Mouse (Mus musculus) Muller cell, postnatal 12 days (primary cell): ENCODE results near the gene Tmcc3.
"Not testable (repeated sequence)": the region's sequence is repeated elsewhere in the genome, so short reads cannot be mapped to it uniquely, and the experiment has no call there.

Experiments
- DNase-seq: peaks from one replicate; pipeline ENCODE4 v3.0.0-alpha.2; 2015; ENCODE audit errors: inconsistent ontology term

Tmcc3 gene

DNA sequence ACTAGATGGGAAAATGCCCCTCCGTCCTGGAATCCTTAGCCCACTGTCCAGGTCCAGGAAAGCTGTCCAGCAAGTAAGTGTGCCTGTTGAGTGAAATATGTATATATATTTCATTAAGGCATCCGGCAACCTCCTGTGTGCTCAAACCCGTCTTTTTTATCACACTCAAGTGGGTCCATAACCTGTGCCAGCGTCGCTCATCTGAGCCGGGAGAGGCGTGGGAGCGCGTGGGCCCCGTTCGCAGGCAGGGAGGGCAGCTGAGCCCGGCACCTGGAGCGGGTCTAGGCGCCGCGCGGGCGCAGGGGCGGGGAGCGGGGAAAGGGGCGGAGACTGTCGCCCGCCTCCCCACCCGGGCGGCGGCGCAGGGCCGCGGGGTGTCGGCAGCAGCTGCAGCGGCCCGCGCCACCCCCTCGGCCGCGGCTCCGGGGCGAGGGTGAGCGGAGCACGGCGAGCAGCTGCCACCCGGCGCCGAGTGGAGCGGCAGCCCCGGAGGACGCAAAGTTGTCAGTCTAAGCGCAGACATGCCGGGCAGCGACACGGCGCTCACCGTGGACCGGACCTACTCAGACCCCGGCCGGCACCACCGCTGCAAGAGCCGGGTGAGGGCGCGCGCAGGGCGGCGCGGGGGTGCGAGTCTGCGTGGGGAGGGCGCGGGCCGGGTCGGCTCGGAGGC lies 202.9 kb downstream of the Tmcc3 start:
- peak; percentile 84 for DNase-seq

GRCm38 (mm10) chr10:94515179-94515545 lies 203.4 kb downstream of the Tmcc3 start:
- DNase-seq, result peak; percentile 79

DNA sequence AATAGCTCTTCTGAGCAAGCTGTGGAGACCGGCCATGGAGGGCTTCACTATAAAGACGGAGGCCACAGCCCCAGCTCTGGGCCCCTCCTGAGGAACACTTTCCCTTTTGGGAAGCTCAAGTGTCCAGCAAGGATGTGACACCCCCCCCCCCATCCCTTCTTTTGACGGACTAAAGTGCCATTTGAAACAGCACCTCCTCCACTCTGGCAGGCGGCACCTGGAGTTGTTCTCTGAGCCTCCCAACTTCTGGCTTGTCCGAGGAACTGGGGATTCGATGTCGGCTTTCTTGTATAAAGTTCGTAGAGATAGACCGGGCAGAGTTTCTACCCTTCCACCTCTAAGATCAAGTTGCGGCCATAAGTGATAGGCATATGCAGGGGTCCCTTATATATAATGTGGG lies 203.8 kb downstream of the Tmcc3 start:
- DNase-seq, result no peak

- DNase-seq, result no peak
These were observed 208.1 kb downstream of the Tmcc3 start for GRCm38 (mm10) chr10:94519887-94520286.

DNA sequence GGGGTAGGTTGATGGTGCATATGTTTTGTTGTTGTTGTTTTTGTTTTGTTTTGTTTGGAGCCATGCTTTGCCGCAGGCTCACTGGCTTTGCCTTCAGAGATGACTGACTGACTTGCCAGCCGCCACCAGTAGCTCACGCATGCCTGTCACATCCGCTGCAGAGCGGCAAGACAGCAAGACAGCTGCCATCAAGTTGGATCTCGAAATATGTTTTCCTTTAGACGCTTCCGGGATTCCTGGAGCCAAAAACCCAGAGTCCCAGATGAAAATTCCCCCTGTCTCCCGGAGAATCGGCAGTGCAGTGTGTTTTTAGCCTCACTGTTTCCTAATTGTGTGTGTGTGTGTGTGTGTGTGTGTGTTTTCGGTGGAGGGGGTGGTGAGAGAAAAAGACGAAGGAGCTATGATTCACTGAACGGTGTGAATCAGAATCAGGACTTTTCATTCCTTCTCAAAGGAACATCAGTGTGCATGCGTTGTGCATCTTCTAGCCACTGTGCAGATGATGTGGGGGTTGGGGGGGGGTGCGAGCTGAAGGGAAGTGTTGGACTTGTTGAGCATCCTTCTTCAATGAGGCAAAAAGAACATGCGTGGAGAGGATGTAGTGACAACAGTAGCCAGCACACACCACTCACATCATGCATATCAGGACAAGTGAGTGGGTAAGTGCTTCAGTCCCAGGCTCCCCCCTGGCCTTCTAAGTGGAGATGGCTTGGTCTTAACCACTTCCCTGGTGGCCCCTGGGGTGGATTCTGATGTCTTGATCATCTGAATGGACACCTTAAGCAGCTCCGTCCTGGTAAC lies 208.8 kb downstream of the Tmcc3 start:
- no peak for DNase-seq

GRCm38 (mm10) chr10:94521107-94521401 lies 209.3 kb downstream of the Tmcc3 start:
- no peak for DNase-seq

- DNase-seq, result no peak
These were observed 210.0 kb downstream of the Tmcc3 start for GRCm38 (mm10) chr10:94521776-94522175.

DNA sequence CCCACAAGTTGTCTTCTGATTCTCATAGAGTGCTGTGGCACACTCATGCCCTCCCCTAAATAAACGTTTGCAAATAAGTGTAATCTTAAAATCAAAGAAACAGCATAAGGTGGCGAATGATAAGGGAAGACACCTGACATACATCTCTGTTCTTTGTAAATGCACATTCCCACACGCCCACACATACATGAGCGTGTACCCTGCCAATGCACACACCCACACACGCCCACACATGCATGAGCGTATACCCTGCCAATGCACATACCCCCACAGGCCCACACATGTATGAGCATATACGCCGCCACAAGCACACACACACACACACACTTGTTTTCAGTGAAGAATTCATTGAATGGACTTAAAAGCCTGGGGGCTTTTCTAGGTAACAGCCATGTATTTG lies 211.5 kb downstream of the Tmcc3 start:
- DNase-seq, result no peak

GRCm38 (mm10) chr10:94523711-94524156 lies 212.0 kb downstream of the Tmcc3 start:
- peak; percentile 74 for DNase-seq

DNA sequence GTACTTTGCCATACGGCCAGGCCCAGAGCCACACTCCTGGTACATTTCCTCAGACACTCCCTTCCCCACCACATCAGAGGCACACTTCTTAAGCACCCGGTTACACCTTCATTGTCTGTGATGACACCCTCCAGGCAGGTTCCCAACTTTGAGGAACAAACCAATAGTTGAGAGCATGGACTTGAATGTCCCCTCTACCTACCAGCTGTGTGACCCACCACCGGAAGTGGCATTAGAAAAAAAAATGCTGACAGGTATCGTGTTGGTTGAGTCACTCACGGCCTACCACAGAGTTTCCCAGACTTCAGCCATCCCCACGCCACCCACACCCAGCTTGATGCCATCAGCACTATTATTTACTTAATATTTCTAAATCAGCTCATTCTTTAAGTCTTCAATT lies 213.2 kb downstream of the Tmcc3 start:
- no peak for DNase-seq

DNA sequence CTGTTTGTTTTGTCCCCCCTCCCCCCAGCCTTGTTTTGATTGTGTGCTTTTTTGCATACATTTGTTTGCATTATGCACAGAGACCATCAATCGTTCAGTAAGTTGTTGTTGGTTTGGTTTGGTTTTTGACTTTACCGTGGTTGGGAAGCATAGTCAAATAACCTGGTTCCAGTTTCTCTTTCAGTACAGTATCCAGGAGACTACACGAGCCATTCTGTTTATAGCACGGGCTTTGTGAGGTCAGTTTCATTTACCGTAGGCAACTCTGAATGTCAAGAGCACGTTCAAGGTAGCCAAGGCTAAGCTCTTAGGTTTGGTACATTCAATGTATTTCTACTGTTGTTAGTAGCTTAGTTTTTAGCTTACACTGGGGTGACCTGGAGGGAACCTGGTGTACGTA lies 214.0 kb downstream of the Tmcc3 start:
- DNase-seq, result no peak

DNA sequence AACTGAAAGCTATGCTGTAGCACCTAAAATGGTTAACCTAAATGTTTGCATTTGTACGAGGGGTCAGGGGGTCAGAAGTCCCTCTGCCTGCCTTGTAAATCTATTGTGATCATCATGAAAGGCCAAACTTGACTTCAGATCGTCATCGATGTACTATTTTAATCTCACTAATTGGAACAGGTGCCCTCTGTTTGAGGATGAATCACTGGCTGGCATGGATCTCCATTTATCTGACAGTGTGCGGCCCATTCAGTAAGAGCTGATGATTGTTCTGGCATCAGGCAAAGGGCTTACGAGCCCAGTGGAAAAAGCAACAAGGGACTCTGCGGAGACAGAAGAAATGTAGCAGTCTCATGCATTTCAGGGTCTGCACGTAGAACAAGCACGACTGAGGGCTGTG lies 215.1 kb downstream of the Tmcc3 start:
- DNase-seq, result peak; percentile 85

GRCm38 (mm10) chr10:94527248-94527647 lies 215.5 kb downstream of the Tmcc3 start:
- no peak for DNase-seq

DNA sequence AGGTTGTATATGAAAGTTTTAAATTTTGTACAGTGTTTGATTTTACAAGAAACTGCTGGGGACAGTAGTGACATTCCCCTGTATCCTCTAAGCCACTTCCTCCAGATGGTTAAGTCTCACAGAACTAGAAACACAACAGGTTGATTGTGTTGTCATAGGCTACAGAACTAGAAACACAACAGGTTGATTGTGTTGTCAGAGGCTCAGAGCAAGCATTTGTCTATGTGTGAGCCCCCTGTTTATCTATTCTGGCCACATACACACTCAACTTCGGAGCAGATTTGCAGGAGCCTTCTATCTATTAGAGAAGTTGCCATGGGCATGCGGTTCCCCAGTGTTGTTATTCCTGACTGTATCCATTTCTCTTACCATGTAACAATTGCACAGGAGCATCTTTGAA lies 218.3 kb downstream of the Tmcc3 start:
- no peak for DNase-seq

GRCm38 (mm10) chr10:94531482-94531881 lies 219.7 kb downstream of the Tmcc3 start:
- DNase-seq, result no peak

- DNase-seq, result no peak
These were observed 221.5 kb downstream of the Tmcc3 start for GRCm38 (mm10) chr10:94533081-94533724.

DNA sequence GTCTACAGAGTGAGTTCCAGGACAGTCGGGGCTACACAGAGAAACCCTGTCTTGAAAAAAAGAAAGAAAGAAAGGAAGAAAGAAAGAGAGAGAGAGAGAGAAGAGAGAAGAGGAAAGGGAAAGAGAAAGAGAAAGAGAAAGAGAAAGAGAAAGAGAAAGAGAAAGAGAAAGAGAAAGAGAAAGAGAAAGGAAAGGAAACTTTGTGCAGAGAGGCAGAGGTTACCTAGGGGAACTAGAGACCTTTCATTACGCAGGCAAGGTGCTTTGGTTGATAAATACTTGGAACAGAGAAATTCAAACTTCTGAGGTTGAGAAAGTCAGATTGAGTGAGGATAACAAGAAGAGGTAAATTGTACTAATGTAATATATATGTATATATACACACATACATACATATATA lies 226.9 kb downstream of the Tmcc3 start:
- not testable (repeated sequence) for DNase-seq

DNA sequence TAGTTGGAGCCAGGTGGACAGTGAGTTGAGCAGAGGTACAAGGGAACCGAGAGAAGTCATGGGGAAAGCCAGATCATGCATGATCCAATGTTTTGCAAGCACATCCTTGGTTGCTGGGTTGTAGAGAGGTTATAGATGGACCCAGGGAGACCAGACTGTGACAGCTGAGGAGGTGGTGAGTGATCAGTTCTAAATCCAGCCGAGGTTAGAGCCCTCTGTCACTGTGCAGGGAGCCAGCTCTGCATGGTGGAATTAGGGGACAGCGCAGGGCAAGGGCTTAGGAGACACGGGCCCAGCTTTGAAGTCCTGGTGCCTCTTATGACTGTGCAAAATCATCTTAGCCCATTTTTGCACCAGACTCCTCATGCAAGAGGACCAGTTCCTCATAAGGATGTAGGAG lies 228.5 kb downstream of the Tmcc3 start:
- no peak for DNase-seq

- DNase-seq, result no peak
These were observed 232.2 kb downstream of the Tmcc3 start for GRCm38 (mm10) chr10:94543956-94544355.

- no peak for DNase-seq
These were observed 233.1 kb downstream of the Tmcc3 start for GRCm38 (mm10) chr10:94544803-94545202.

- peak; percentile 85 for DNase-seq
These were observed 233.7 kb downstream of the Tmcc3 start for GRCm38 (mm10) chr10:94545259-94546019.

DNA sequence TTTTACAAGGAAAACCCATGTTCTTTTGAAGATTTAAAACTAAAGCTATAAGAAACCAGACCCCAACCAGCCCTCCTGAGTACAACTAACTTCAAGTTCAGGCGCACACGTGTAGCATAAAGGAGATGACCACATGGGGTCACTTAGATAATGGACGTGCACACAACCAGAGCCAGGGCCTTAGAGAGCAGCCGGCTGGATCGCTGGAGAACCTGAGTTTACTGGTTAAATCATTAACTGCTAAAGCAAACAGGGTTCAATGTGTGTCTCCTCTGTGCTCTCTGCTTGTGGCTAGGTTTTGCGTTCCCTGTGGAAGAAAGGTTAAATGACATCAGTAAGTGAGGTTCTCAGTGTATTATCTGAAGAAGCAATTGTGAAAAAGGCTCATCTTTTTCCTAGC lies 234.9 kb downstream of the Tmcc3 start:
- no peak for DNase-seq
